Mouse (Mus musculus): ENCODE results near the gene Ephx4. TPM values are rescaled to one million over a fixed set of nuclear protein-coding genes. Genes with fewer than 3 reads are reported as not detected.

Ephx4 gene
- total RNA-seq, 2 experiments from 2014 or later, result 38.9 to 41.1 TPM

GRCm38 (mm10) chr5:107421676-107422075 lies 19.1 kb downstream of the Ephx4 start:
- no peak for DNase-seq (ENCODE audit: low spot score in 2 of 2)

- DNase-seq (ENCODE audit: low spot score in 2 of 2), result no peak
Measured at GRCm38 (mm10) chr5:107431249-107431648, 28.7 kb downstream of the Ephx4 start, which contains the start of gene Lpcat2b. TSS of gene Lpcat2b (plus strand) at chr5:107431549.

- DNase-seq (ENCODE audit: low spot score in 2 of 2), result no peak
Measured at GRCm38 (mm10) chr5:107434001-107434400, 31.5 kb downstream of the Ephx4 start.

GRCm38 (mm10) chr5:107436185-107436584 lies 33.6 kb downstream of the Ephx4 start:
- DNase-seq (ENCODE audit: low spot score in 2 of 2), result no peak

- DNase-seq (ENCODE audit: low spot score in 2 of 2), result no peak
Measured at GRCm38 (mm10) chr5:107436587-107437209, 34.2 kb downstream of the Ephx4 start.

GRCm38 (mm10) chr5:107437464-107438281 lies 35.1 kb downstream of the Ephx4 start, which contains the start of gene Btbd8:
TSS of gene Btbd8 (plus strand) at chr5:107437997.
- peak; percentile 92 to 94 for DNase-seq (ENCODE audit: low spot score in 2 of 2)

GRCm38 (mm10) chr5:107438353-107438752 lies 35.8 kb downstream of the Ephx4 start:
- no peak for DNase-seq (ENCODE audit: low spot score in 2 of 2)

- no peak for DNase-seq (ENCODE audit: low spot score in 2 of 2)
Measured at GRCm38 (mm10) chr5:107441881-107442280, 39.3 kb downstream of the Ephx4 start.

GRCm38 (mm10) chr5:107444251-107444650 lies 41.7 kb downstream of the Ephx4 start:
- no peak for DNase-seq (ENCODE audit: low spot score in 2 of 2)

- no peak for DNase-seq (ENCODE audit: low spot score in 2 of 2)
Measured at GRCm38 (mm10) chr5:107447977-107448376, 45.4 kb downstream of the Ephx4 start.

- no peak for DNase-seq (ENCODE audit: low spot score in 2 of 2)
Measured at GRCm38 (mm10) chr5:107448784-107449183, 46.2 kb downstream of the Ephx4 start.

- DNase-seq (ENCODE audit: low spot score in 2 of 2), result no peak
Measured at GRCm38 (mm10) chr5:107449620-107450019, 47.1 kb downstream of the Ephx4 start.

- DNase-seq (ENCODE audit: low spot score in 2 of 2), result no peak
Measured at GRCm38 (mm10) chr5:107450299-107450698, 47.8 kb downstream of the Ephx4 start.

- DNase-seq (ENCODE audit: low spot score in 2 of 2), result no peak
Measured at GRCm38 (mm10) chr5:107462147-107463076, 59.9 kb downstream of the Ephx4 start.

GRCm38 (mm10) chr5:107466501-107466900 lies 64.0 kb downstream of the Ephx4 start:
- DNase-seq (ENCODE audit: low spot score in 2 of 2), result no peak

GRCm38 (mm10) chr5:107467098-107467497 lies 64.6 kb downstream of the Ephx4 start:
- no peak for DNase-seq (ENCODE audit: low spot score in 2 of 2)

GRCm38 (mm10) chr5:107470600-107471329 lies 68.2 kb downstream of the Ephx4 start:
- no peak for DNase-seq (ENCODE audit: low spot score in 2 of 2)

Measured in layer of hippocampus, postnatal 14 days (tissue).